Mouse (Mus musculus) limb, embryonic 10.5 days (tissue): ENCODE results near the gene Pdzd2. TPM values are rescaled to one million over a fixed set of nuclear protein-coding genes. Genes with fewer than 3 reads are reported as not detected.

Source experiments
- DNase-seq: peaks from one replicate; pipeline ENCODE4 v3.0.0-alpha.2; 2017; ENCODE audit warnings: low spot score
- H3K27ac ChIP-seq: fragments of 300-500 bp; sonication (generic); 2 replicates; pipeline ENCODE4 v1.5.1; 2016; ENCODE audit warnings: mild to moderate bottlenecking
- H3K27me3 ChIP-seq: fragments of 300-500 bp; sonication (generic); 2 replicates; pipeline ENCODE4 v1.6.1; 2016; ENCODE audit warnings: low read depth, mild to moderate bottlenecking; ENCODE audit not compliant: poor library complexity, severe bottlenecking
- H3K36me3 ChIP-seq: fragments of 300-500 bp; sonication (generic); 2 replicates; pipeline ENCODE4 v1.6.1; 2016; ENCODE audit warnings: mild to moderate bottlenecking, moderate library complexity
- H3K4me1 ChIP-seq: fragments of 300-500 bp; sonication (generic); 2 replicates; pipeline ENCODE4 v1.6.1; 2016
- H3K4me3 ChIP-seq: fragments of 300-500 bp; sonication (generic); 2 replicates; pipeline ENCODE4 v1.5.1; 2016; ENCODE audit warnings: mild to moderate bottlenecking, moderate library complexity
- H3K9me3 ChIP-seq: fragments of 300-500 bp; sonication (generic); replicated peaks from 2 replicates; pipeline ENCODE4 v1.6.1; 2016; ENCODE audit warnings: mild to moderate bottlenecking
- WGBS: fragments of 180-500 bp; shearing (Covaris S2); methylation state at CpG from one replicate; pipeline ENCODE4 v1.1.7; 2016; 5-methylcytosine and 5-hydroxymethylcytosine counted together
- polyA plus RNA-seq: library from polyadenylated mRNA; unstranded; fragments of >200 nt; fragmentation: Nextera tagmentation; extraction: Ambion mirVana; gene quantifications from 2 replicates; pipeline ENCODE4 v1.2.1, GENCODE M21; 2016

The Pdzd2 gene
- polyA plus RNA-seq, 1 experiment from 2014 or later = 16.0 TPM

DNA sequence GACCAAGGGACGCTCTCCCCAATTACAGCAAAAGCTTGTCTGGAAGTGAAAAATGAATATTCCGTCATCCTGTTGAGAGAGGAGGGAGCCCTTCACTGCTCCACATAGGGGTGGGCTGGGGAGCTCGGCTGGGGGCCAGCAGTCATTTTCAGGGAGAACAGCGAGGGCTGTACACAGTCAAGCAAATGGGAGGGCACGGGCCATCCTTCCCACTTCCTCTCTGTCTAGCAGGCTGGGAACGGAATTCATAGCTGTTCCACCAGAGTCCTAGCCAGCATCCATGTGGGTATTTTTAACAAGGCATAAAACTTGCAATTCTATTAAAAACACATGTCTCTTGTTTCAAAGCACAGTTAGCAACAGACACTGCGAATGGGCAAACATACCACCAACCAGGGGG lies 59.0 kb downstream of the Pdzd2 start:
- H3K4me1 ChIP-seq = peaks cover 36% of the 10 kb centered on the region
- peak; percentile 57 for DNase-seq
- WGBS = 23% methylated on average over 7 of the region's 7 CpGs
- no peaks in the 10 kb centered on the region for H3K9me3 ChIP-seq
- H3K4me3 ChIP-seq = peak overlapping the region; percentile 28; the same call in 1 of the 2 replicates
- H3K27me3 ChIP-seq = no peaks in the 10 kb centered on the region
- H3K36me3 ChIP-seq = no peaks in the 10 kb centered on the region
- H3K27ac ChIP-seq = peak overlapping the region; percentile 84

DNA sequence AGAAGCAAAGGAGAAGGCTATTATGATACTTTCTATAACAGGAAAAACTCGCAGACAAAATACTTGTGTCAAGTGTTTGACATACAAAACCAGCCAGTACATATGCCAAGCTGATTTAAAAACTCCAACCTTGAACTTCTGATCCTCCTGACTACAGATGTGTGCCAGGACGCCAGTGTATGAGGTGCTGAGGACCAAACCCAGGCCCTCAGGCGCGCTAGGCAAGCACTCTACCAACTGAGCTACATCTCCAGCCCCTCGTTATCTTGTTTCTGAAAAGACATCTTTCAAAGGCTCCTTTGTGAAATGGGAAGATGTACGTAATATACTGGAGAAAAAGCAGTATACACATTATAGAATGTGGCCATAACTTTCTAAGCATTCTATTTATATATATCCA lies 59.7 kb downstream of the Pdzd2 start:
- Histone ChIP-seq H3K4me3 (no peak overlapping the region), H3K27me3 (no peaks in the 10 kb centered on the region), H3K4me1 (peaks cover 36% of the 10 kb centered on the region), H3K36me3 (no peaks in the 10 kb centered on the region), H3K9me3 (no peaks in the 10 kb centered on the region), H3K27ac (peak overlapping the region; percentile 84; the same call in 1 of the 2 replicates)
- 89% methylated on average over 6 of the region's 6 CpGs for WGBS
- no peak for DNase-seq

DNA sequence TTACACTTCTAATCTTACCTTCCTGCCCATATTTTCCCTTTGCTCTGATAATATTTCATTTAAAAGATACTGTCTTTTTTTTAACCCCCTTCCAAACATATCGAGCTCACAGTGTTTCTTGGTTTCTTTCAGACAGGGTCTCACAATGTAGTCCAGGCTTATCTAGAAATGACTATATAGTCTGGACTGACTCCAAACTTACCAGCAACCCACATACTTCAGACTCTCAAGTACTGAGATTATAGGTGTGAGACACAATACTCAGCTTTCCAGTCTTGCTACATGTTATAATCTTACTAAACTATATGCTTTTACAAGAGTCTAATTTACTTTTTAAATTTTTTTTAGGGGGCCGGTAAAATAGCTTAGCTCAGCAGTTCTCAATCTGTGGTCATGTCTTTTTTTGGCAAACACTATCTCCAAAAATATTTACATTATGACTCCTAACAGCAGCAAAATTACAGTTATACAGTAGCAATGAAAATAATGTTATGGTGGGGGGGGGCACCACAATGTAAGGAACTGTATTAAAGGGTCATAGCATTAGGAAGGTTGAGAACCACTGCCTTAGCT lies 61.1 kb downstream of the Pdzd2 start:
- WGBS = 90% methylated on average over 2 of the region's 2 CpGs
- Histone ChIP-seq H3K36me3 (no peaks in the 10 kb centered on the region), H3K9me3 (no peaks in the 10 kb centered on the region), H3K4me1 (peaks cover 39% of the 10 kb centered on the region), H3K27ac (no peak overlapping the region), H3K27me3 (no peaks in the 10 kb centered on the region), H3K4me3 (no peak overlapping the region)
- DNase-seq = no peak

DNA sequence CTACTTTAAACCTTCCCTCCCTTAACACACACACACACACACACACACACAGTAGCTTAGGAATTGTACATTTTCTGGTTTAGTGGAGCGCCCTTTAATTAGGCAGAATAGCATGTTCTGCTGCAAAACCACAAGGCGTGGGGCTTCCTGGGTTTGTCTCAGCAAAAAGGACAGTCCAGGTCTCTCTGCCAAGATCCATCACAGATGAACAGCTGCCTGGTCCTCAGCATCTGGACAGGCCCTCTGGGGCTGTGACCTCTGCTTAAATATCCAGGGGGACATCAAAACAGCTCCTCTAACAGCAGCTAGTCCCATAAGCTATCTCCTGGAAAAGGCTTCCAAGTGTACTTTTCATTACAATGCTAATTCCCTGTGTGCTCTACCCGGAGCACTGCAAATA lies 64.4 kb downstream of the Pdzd2 start:
- Histone ChIP-seq H3K4me3 (no peak overlapping the region), H3K27ac (no peak overlapping the region), H3K36me3 (no peaks in the 10 kb centered on the region), H3K9me3 (no peaks in the 10 kb centered on the region), H3K27me3 (no peaks in the 10 kb centered on the region), H3K4me1 (peaks cover 15% of the 10 kb centered on the region)
- DNase-seq = no peak
- WGBS = 80% methylated on average over 3 of the region's 3 CpGs

DNA sequence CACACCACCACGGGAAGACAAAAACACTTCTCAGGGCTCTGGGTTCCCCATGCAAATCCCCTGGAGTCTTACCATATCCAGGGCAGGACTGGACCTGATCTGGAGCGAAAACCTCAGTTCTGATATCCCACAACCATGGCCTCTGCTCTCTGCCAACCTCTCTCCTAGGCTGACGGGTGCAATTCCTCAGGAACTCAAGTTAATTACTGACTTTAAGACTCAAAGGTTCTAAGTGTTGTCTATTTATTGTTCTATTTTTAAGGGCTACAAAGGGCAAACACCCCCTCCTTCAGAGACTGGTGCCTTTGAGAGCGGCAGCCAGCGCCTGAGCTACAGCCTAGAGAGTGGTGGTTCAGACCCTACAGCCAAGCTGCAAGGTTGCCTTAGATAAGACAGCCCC lies 65.7 kb downstream of the Pdzd2 start:
- H3K27ac ChIP-seq = no peak overlapping the region
- no peaks in the 10 kb centered on the region for H3K27me3 ChIP-seq
- H3K36me3 ChIP-seq = no peaks in the 10 kb centered on the region
- H3K9me3 ChIP-seq = no peaks in the 10 kb centered on the region
- DNase-seq = no peak
- WGBS = 81% methylated on average over 5 of the region's 5 CpGs
- peaks cover 10% of the 10 kb centered on the region; the same call in 1 of the 2 replicates for H3K4me1 ChIP-seq
- H3K4me3 ChIP-seq = no peak overlapping the region

DNA sequence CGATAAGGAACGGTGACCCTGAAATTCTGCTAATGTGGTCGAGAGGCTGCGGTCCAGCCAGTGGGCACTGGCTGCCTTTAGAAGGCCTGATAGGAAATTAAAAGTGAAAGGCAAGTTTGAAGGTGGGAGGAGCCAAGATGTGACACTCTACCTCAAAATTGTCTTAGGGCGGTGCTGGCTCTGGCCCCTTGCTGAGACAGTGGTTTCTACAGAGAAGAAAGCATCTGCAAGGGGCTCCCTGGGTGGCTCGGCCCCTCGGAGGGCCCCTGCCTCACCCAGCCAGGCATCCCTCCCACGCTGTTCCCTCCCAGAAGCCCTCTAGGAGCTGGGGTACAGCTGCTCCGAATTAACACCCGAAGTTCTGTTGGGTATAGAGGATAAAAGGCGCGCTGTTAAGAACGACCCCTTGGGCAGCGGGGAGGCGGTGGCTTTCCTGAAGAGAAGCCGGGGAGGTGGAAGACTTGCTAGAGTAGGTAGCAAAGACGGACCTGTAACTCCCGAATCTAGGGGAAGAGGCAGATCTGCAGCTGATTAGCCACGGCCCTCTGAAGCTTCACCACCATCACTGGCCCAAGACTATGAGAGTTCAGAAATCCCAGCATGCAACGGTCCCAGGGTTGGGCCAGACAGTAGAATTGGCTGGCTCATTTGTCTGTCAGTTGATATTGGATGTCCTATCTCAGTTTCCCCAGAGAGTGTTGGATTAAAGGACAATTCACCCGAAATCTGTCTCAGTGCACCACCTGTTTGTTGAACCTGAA lies 71.8 kb downstream of the Pdzd2 start:
- peaks cover 28% of the 10 kb centered on the region for H3K4me1 ChIP-seq
- DNase-seq = peak; percentile 60
- peak overlapping the region; percentile 73 for H3K27ac ChIP-seq
- 23% methylated on average over 21 of the region's 21 CpGs for WGBS
- H3K9me3 ChIP-seq = no peaks in the 10 kb centered on the region
- H3K36me3 ChIP-seq = no peaks in the 10 kb centered on the region
- peak overlapping the region; percentile 37 for H3K4me3 ChIP-seq
- H3K27me3 ChIP-seq = no peaks in the 10 kb centered on the region

DNA sequence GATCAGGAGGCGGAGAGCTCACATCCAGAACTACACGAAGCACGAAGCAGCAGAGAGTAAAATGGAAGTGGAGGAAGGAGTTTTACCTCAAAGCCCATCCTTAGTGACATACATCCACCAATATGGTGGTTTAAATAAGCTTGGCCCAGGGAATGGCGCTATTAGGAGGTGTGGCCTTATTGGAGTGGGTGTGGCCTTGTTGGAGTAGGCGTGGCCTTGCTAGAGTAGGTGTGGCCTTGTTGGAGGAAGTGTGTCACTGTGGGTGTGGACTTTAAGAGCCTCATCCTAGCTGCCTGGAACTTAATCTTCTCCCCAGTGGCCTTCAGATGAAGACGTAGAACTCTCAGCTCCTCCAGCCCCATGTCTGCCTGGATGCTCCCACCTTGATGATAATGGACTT lies 73.8 kb downstream of the Pdzd2 start:
- DNase-seq = no peak
- H3K27me3 ChIP-seq = no peaks in the 10 kb centered on the region
- peaks cover 28% of the 10 kb centered on the region for H3K4me1 ChIP-seq
- no peaks in the 10 kb centered on the region for H3K9me3 ChIP-seq
- no peaks in the 10 kb centered on the region for H3K36me3 ChIP-seq
- 93% methylated on average over 6 of the region's 6 CpGs for WGBS
- no peak overlapping the region for H3K4me3 ChIP-seq
- H3K27ac ChIP-seq = no peak overlapping the region

DNA sequence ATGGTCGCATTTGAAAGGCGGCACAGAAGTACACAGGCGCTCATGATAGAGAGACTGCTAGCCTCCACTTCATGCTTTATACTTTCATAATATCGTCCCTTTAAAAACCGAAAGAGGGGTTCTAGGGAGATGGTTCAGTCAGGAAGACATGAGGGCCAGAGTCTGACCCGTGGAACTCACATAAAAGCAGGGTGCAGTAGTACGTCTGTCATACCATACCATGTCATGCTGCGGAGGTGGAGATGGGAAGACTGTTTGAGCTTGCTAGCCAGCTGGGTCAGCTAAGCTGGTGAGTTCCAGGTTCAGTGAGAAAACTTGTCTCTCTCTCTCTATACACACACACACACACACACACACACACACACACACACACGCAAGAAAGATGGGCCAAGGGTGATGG lies 76.4 kb downstream of the Pdzd2 start:
- H3K4me1 ChIP-seq = peaks cover 15% of the 10 kb centered on the region
- H3K9me3 ChIP-seq = no peaks in the 10 kb centered on the region
- DNase-seq = no peak
- no peaks in the 10 kb centered on the region for H3K27me3 ChIP-seq
- no peak overlapping the region for H3K27ac ChIP-seq
- H3K36me3 ChIP-seq = no peaks in the 10 kb centered on the region
- H3K4me3 ChIP-seq = no peak overlapping the region
- 92% methylated on average over 9 of the region's 9 CpGs for WGBS

DNA sequence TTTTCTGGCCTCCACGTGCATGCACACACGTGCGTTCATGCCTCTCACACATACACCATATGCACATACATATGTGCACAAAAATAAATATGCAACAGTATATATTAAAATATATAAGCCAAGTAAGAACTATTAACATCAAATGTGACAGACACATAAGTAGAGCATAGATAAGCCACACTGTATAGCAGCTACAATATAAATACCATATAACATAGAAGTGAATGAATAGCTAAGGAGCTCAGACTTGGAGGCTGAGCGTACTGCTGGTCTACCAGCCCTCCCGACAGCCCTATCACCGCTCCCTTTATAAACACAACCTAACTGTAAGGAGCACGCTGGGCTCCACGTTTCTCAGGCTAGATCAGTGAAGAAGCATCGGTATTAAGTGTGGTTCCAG lies 79.4 kb downstream of the Pdzd2 start:
- DNase-seq = no peak
- Histone ChIP-seq H3K4me1 (0 out of 2 replicates have a peak, but pooled peaks cover 5% of the 10 kb centered on the region), H3K9me3 (no peaks in the 10 kb centered on the region), H3K36me3 (no peaks in the 10 kb centered on the region), H3K4me3 (no peak overlapping the region), H3K27me3 (no peaks in the 10 kb centered on the region), H3K27ac (no peak overlapping the region)
- 93% methylated on average over 9 of the region's 9 CpGs for WGBS

DNA sequence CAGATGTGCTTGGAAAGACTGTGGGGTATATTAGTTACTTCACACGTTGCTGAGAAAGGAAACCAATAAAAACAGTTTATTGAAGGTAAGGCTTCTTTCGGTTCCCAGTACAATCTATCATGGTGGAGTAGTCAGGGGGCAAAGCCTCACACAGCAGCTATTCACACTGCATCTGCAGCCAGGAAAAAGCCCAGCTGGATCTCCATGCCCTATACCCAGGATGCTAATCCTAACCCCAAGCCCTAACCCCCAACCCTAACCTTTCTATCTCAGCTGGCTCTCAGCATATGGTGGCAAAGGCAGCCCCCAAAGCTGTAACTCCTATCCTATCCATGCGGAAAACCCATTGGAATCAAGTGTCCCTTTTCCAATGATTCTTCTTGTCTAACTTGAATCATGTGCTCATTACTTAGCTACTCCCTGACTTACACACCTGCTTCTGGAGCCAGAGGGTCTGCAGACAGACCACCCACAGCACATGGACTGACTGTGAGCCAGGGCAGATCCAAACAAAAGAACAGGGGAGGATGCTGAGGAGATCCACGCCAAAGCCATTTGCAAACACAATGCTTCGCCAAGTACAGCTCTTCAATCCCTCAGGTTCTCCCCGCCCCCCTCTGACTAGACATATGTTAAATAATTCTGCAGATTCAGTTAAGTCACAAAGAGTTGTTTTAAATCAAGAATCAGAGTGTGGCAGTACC lies 83.6 kb downstream of the Pdzd2 start:
- Histone ChIP-seq H3K27me3 (no peaks in the 10 kb centered on the region), H3K4me1 (peaks cover 15% of the 10 kb centered on the region), H3K9me3 (0 out of 2 replicates have a peak, but pooled peaks cover 2% of the 10 kb centered on the region), H3K4me3 (no peak overlapping the region), H3K36me3 (no peaks in the 10 kb centered on the region), H3K27ac (no peak overlapping the region)
- no peak for DNase-seq
- 80% methylated on average over 6 of the region's 6 CpGs for WGBS

DNA sequence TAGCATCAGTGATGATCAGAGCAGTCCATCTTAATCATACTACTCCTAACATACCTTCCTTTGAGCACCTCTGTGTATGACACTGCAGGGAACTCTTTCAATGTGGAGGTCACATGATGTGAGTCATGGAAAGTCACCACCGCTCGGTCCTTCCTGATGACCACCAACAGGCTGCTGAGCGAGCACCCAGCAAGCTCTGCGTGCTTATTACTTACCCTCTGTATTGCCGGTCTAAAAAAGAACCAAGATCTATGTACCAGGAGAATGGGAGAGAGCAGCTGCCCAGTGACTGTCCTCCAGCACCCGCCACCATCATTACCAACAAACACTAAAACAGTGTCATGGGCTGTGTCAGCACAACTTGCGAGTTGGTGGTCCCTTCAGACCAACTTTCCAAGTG lies 84.4 kb downstream of the Pdzd2 start:
- H3K27me3 ChIP-seq = no peaks in the 10 kb centered on the region
- peaks cover 23% of the 10 kb centered on the region for H3K4me1 ChIP-seq
- DNase-seq = no peak
- H3K36me3 ChIP-seq = no peaks in the 10 kb centered on the region
- H3K9me3 ChIP-seq = 0 out of 2 replicates have a peak, but pooled peaks cover 2% of the 10 kb centered on the region
- 93% methylated on average over 7 of the region's 7 CpGs for WGBS
- no peak overlapping the region for H3K4me3 ChIP-seq
- no peak overlapping the region for H3K27ac ChIP-seq

DNA sequence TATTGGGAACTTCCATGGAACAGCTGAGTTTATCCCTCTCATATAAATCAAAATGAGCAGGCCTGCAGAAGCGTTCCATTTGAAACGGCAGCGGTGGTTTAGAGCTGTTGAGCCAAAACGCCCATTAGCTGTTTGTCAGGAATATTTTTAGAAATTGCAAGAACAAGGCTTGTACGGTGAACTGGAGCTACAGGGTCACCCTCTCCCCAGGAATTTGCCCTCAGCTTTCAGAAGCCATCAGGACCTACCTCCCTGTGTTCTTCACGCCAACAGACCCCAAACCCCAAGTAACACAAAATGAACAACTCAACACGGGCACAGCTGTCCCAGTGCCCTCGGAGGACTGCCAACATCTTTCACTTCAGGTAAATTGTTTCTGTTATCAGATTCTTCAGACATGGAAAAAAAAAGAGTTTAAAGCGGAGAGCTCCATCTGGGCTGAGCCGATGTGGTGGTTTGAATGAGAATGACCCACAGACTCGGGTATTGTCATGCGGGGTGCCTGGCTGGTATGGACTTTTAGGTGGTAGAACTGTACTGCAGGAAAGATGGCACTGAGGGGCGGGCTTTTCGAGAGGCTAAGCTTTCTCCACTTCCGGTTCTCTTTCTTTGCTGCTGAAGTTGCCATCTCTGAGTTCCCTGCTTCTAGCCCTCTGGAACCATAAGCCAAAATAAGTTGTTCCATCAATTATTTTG lies 87.2 kb downstream of the Pdzd2 start:
- Histone ChIP-seq H3K4me1 (peaks cover 33% of the 10 kb centered on the region), H3K36me3 (no peaks in the 10 kb centered on the region), H3K9me3 (0 out of 2 replicates have a peak, but pooled peaks cover 2% of the 10 kb centered on the region), H3K27me3 (no peaks in the 10 kb centered on the region), H3K4me3 (no peak overlapping the region), H3K27ac (no peak overlapping the region; the same call in 1 of the 2 replicates)
- WGBS = 84% methylated on average over 15 of the region's 15 CpGs
- DNase-seq = no peak
